Mouse (Mus musculus) right cerebral cortex, postnatal 36 days (tissue): ENCODE data around the gene Olfr1026.

Experiments
- DNase-seq, 2 experiments: peaks; one replicate each; pipeline ENCODE4 v3.0.0; 2022; ENCODE audit warnings: low spot score in 2 of 2, mixed read lengths in 1 of 2

Olfr1026 gene

GRCm38 (mm10) chr2:85921258-85921657 lies at the start of gene Olfr1026:
Olfr1026 (plus strand) TSS chr2:85921558.
- DNase-seq, result no peak

GRCm38 (mm10) chr2:85885340-85885739 lies 36.0 kb upstream of the Olfr1026 start, which contains the start of gene Olfr1023:
Olfr1023 (plus strand) TSS chr2:85885640.
- DNase-seq, result no peak

- no peak for DNase-seq
Observed at GRCm38 (mm10) chr2:85904952-85905351, 16.4 kb upstream of the Olfr1026 start, which contains the start of gene Olfr1024. Olfr1024 (minus strand) TSS chr2:85905052.

- no peak for DNase-seq
Observed at GRCm38 (mm10) chr2:85913197-85913596, 8.2 kb upstream of the Olfr1026 start.

- DNase-seq, result no peak
Observed at GRCm38 (mm10) chr2:85914893-85915292, 6.5 kb upstream of the Olfr1026 start, which contains the start of gene Olfr1025-ps1. Olfr1025-ps1 (plus strand) TSS chr2:85915193.

- no peak for DNase-seq
Observed at GRCm38 (mm10) chr2:85950137-85950536, 28.8 kb downstream of the Olfr1026 start, which contains the start of gene Olfr1028. Olfr1028 (plus strand) TSS chr2:85950437.

GRCm38 (mm10) chr2:85973595-85973994 lies 52.2 kb downstream of the Olfr1026 start, which contains the start of gene Olfr1029:
Olfr1029 (plus strand) TSS chr2:85973895.
- DNase-seq, result no peak
